Mouse (Mus musculus) G1E (cell line): ENCODE results near the gene Dchs2. TPM values are rescaled to one million over a fixed set of nuclear protein-coding genes. Genes with fewer than 3 reads are reported as not detected.
"Not testable (repeated sequence)": the region's sequence is repeated elsewhere in the genome, so short reads cannot be mapped to it uniquely, and the experiment has no call there.

ENCODE experiments used
- ATAC-seq: 2 replicates; pipeline ENCODE4 v1.8.0; 2016; ENCODE audit warnings: mild to moderate bottlenecking; ENCODE audit not compliant: insufficient number of reproducible peaks, poor library complexity, low FRiP score, severe bottlenecking; ENCODE audit errors: extremely low read depth
- DNase-seq: peaks from one replicate; pipeline ENCODE4 v3.0.0; 2012; ENCODE audit warnings: low spot score
- H3K27me3 ChIP-seq: 2 replicates; pipeline ENCODE4 v1.6.1; 2012; ENCODE audit warnings: mild to moderate bottlenecking, low read length, inconsistent platforms; ENCODE audit not compliant: insufficient read depth
- H3K36me3 ChIP-seq: replicated peaks from 2 replicates; pipeline ENCODE3; 2012; ENCODE audit warnings: mild to moderate bottlenecking, inconsistent platforms
- H3K4me1 ChIP-seq: 2 replicates; pipeline ENCODE4 v1.6.1; 2012; ENCODE audit warnings: low read depth, low read length, inconsistent platforms, mixed read lengths; ENCODE audit not compliant: insufficient read depth
- H3K4me3 ChIP-seq: 2 replicates; pipeline ENCODE4 v1.5.1; 2012; ENCODE audit warnings: low read depth, mild to moderate bottlenecking, inconsistent platforms, low read length, moderate library complexity, mixed read lengths
- H3K9me3 ChIP-seq: replicated peaks from 2 replicates; pipeline ENCODE4 v1.6.1; 2012; ENCODE audit warnings: inconsistent platforms
- CTCF ChIP-seq: IDR thresholded peaks from 2 replicates; pipeline ENCODE4 v1.5.1; 2012; ENCODE audit warnings: low read depth, low read length, inconsistent platforms, mixed read lengths
- GATA1 ChIP-seq: IDR thresholded peaks from 2 replicates; pipeline ENCODE4 v1.6.1; 2012; ENCODE audit warnings: borderline replicate concordance, low read length, inconsistent platforms, mixed read lengths
- GATA2 ChIP-seq: IDR thresholded peaks from 2 replicates; pipeline ENCODE4 v1.6.1; 2012; ENCODE audit warnings: low read depth, low read length, inconsistent platforms, borderline replicate concordance
- POLR2AphosphoS5 ChIP-seq: IDR thresholded peaks from 2 replicates; pipeline ENCODE4 v1.6.1; 2012; ENCODE audit warnings: low read depth, low read length, inconsistent platforms; ENCODE audit not compliant: insufficient replicate concordance
- TAL1 ChIP-seq: conservative IDR thresholded peaks from 2 replicates; pipeline ENCODE4 v1.6.1; 2012; ENCODE audit warnings: low read depth, low read length, inconsistent platforms, mixed read lengths
- polyA plus RNA-seq: library from polyadenylated mRNA; stranded (reverse); fragments of >175 nt; gene quantifications from 2 replicates; pipeline ENCODE4 v1.2.3, GENCODE M21; 2012
- total RNA-seq, 2 experiments: library from RNA; stranded (forward) in 1 of 2; stranded (reverse) in 1 of 2; fragments of 200-1000 nt in 1 of 2; fragments of >200 nt in 1 of 2; fragmentation: Nextera tagmentation in 1 of 2; gene quantifications; 2 replicates each; pipeline ENCODE4 v1.2.3; 2014 to 2017

Dchs2 gene
- total and polyA plus RNA-seq, 3 experiments: 0.05 TPM; not detected in 2

DNA sequence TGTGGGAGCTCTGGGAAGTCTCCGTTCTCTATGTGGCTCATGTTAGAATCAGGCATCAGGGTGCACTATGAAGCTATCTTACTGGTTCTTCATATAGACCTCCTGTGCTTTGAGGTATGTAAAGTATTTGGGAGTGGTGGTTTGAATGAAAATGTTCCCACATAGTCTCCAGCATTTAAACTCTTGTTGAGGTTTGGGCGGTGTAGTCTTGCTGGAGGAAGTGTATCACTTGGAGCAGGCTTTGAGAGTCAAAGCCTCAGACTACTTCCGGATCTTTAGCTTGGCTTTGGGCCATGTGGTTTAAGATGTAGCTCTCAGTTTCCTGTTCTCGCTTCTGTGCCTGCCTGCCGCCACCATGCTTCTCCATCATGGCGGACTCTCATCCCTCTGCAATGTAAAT lies 25.5 kb upstream of the Dchs2 start:
- H3K9me3 ChIP-seq: 0 out of 2 replicates have a peak, but pooled peaks cover 2% of the 10 kb centered on the region
- no peaks in the 10 kb centered on the region for H3K27me3 ChIP-seq
- ATAC-seq (no peak), DNase-seq (no peak)
- TF ChIP-seq TAL1 (no peak), GATA1 (no peak), CTCF (no peak), POLR2AphosphoS5 (no peak), GATA2 (no peak)
- no peaks in the 10 kb centered on the region for H3K4me1 ChIP-seq
- H3K4me3 ChIP-seq: no peak overlapping the region
- H3K36me3 ChIP-seq: no peaks in the 10 kb centered on the region

DNA sequence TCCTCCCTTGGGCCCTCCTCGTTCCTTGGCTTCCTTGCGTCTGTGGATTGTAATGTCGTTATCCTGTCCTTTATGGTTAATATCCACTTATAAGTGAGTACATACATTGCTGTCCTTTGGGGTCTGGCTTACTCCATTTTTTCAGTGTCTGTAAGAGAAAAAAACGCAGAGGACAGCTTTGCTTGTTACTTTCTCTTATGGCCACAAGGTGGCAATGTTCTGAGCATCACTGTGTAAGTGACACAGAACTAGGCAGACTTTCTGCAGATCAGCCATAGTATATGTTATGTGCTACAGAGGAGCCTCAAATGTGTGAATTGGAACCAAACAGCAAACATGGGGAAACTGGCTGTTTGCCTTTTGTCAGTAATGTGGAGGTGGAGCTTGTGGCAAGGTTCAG lies 17.6 kb upstream of the Dchs2 start:
- Histone ChIP-seq H3K9me3 (0 out of 2 replicates have a peak, but pooled peaks cover under 1% of the 10 kb centered on the region), H3K4me1 (no peaks in the 10 kb centered on the region), H3K27me3 (0 out of 2 replicates have a peak, but pooled peaks cover 3% of the 10 kb centered on the region), H3K36me3 (no peaks in the 10 kb centered on the region), H3K4me3 (no peak overlapping the region)
- TF ChIP-seq CTCF (0 out of 2 replicates have a peak, but pooled peaks have one; percentile 5), GATA2 (no peak)
- DNase-seq (no peak), ATAC-seq (no peak)

- Histone ChIP-seq H3K36me3 (no peaks in the 10 kb centered on the region), H3K9me3 (no peaks in the 10 kb centered on the region), H3K27me3 (0 out of 2 replicates have a peak, but pooled peaks cover 3% of the 10 kb centered on the region), H3K4me3 (no peak overlapping the region), H3K4me1 (no peaks in the 10 kb centered on the region)
- ATAC-seq (no peak), DNase-seq (no peak)
- TF ChIP-seq CTCF (no peak), GATA1 (no peak), TAL1 (no peak), GATA2 (no peak), POLR2AphosphoS5 (no peak)
These were observed 16.1 kb upstream of the Dchs2 start for GRCm38 (mm10) chr3:83111485-83112261.

DNA sequence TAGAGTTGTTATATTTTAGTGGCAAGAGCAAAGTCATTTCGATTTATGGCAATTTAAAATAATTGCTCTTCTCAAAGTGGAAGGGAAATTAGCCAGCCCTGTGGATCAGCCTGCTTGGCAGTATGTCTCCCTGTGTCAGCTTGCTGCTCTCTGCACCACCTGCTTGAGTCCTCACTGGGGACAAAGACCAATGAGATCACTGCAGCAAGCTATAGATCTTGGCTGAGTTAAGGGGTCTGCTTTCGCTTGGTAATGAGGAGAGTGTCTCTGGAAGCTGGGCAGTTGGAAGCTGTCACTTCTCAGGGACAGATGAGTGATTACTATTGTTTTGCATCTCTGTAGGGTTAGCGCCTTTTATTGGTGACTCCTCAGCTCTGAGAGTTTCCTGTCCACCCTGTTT lies 14.9 kb upstream of the Dchs2 start:
- Histone ChIP-seq H3K27me3 (0 out of 2 replicates have a peak, but pooled peaks cover 3% of the 10 kb centered on the region), H3K9me3 (no peaks in the 10 kb centered on the region), H3K4me1 (no peaks in the 10 kb centered on the region), H3K36me3 (no peaks in the 10 kb centered on the region), H3K4me3 (no peak overlapping the region)
- ATAC-seq: no peak
- TF ChIP-seq GATA2: no peak
- no peak for TF ChIP-seq GATA1
- TF ChIP-seq POLR2AphosphoS5: no peak
- TF ChIP-seq TAL1: no peak
- no peak for TF ChIP-seq CTCF
- no peak for DNase-seq

DNA sequence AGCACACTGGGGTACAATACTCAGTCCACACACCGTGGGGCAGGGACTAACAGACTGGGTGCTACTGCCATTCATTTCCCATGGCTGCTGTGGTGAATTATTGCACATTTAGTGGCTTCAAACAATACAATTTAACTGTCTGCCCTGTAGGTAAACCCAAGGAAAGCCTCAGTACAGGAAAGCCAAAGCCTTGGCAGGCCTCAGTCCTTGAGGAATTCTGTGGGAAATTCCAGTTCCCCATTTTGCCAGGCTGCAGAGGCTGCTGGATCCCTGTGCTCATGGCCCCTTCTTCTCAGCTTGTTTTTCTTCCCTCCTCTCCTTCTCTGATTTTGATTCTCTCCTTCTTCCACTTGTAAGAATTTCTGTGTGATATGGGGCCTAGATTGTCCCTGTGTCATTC lies 12.8 kb upstream of the Dchs2 start:
- ATAC-seq: no peak
- Histone ChIP-seq H3K27me3 (0 out of 2 replicates have a peak, but pooled peaks cover 3% of the 10 kb centered on the region), H3K36me3 (no peaks in the 10 kb centered on the region), H3K4me3 (no peak overlapping the region), H3K9me3 (no peaks in the 10 kb centered on the region), H3K4me1 (no peaks in the 10 kb centered on the region)
- no peak for DNase-seq
- no peak for TF ChIP-seq CTCF

DNA sequence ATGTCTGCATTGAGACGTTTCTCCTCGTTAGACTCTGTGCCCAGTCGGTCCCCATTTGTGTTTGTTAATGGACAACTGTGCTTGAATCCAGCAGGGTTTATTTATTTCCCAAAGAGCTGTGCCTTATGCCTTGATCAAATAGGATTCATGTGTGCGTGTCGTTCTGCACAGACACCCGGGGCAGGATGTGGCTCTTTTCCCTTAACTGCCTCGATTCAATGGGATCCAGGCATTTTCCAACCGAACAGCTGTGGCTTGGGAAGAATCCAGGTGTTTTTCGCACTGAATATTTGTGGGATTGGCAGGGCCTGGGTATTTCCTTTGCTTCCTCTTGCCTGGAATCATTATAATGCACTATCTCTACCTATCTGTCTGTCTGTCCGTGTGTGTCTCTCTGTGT lies 10.2 kb upstream of the Dchs2 start:
- Histone ChIP-seq H3K36me3 (no peaks in the 10 kb centered on the region), H3K27me3 (0 out of 2 replicates have a peak, but pooled peaks cover 3% of the 10 kb centered on the region), H3K4me1 (no peaks in the 10 kb centered on the region), H3K4me3 (no peak overlapping the region), H3K9me3 (no peaks in the 10 kb centered on the region)
- no peak for TF ChIP-seq GATA1
- TF ChIP-seq TAL1: no peak
- TF ChIP-seq CTCF: no peak
- no peak for TF ChIP-seq POLR2AphosphoS5
- TF ChIP-seq GATA2: no peak
- ATAC-seq (no peak), DNase-seq (no peak)

DNA sequence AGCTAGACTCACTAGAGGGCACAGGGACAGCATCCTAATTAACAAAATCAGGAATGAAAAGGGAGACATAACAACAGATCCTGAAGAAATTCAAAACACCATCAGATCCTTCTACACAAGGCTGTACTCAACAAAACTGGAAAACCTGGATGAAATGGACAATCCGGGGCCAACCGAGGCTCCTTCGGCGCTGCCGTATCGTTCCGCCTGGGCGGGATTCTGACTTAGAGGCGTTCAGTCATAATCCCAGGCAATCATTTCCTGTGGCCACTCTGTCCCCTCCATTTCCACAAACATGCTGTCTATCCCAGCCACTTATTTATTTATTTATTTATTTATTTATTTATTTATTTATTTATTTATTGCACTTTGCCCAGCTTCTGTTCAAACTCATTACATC lies 3.8 kb upstream of the Dchs2 start:
- not testable (repeated sequence) for DNase-seq, H3K4me3 ChIP-seq, H3K27me3 ChIP-seq, H3K36me3 ChIP-seq, H3K4me1 ChIP-seq
- peak; percentile 81 for ATAC-seq
- peaks cover 11% of the 10 kb centered on the region for H3K9me3 ChIP-seq
